Mouse (Mus musculus) heart, embryonic 11.5 days (tissue): ENCODE measurements around the gene Cacna1f. TPM values are rescaled to one million over a fixed set of nuclear protein-coding genes. Genes with fewer than 3 reads are reported as not detected.

ENCODE experiments used
- ATAC-seq: fragments of 200-750 bp; cut with Nextera tagmentation; replicated peaks from 2 replicates; pipeline ENCODE4 v1.8.0; 2017; ENCODE audit warnings: moderate library complexity; ENCODE audit not compliant: insufficient number of reproducible peaks, low FRiP score, low TSS enrichment
- H3K27ac ChIP-seq: fragments of 300-500 bp; sonication (generic); 2 replicates; pipeline ENCODE4 v1.5.1; 2014; ENCODE audit warnings: mild to moderate bottlenecking, low read depth, low read length
- H3K27me3 ChIP-seq: fragments of 300-500 bp; sonication (generic); 2 replicates; pipeline ENCODE4 v1.6.1; 2014; ENCODE audit warnings: mild to moderate bottlenecking, low read length, mixed read lengths; ENCODE audit not compliant: control insufficient read depth, insufficient read depth
- H3K36me3 ChIP-seq: fragments of 300-500 bp; sonication (generic); 2 replicates; pipeline ENCODE4 v1.6.1; 2014; ENCODE audit warnings: mild to moderate bottlenecking, low read length, moderate library complexity, mixed read lengths; ENCODE audit not compliant: control insufficient read depth, insufficient read depth
- H3K4me1 ChIP-seq: fragments of 300-500 bp; sonication (generic); 2 replicates; pipeline ENCODE4 v1.6.1; 2014; ENCODE audit warnings: low read length; ENCODE audit not compliant: control insufficient read depth, insufficient read depth
- H3K4me2 ChIP-seq: fragments of 300-500 bp; sonication (generic); 2 replicates; pipeline ENCODE4 v1.6.1; 2014; ENCODE audit warnings: mild to moderate bottlenecking, moderate library complexity
- H3K4me3 ChIP-seq: fragments of 300-500 bp; sonication (generic); 2 replicates; pipeline ENCODE4 v1.5.1; 2014; ENCODE audit warnings: low read depth, low read length
- H3K9ac ChIP-seq: fragments of 300-500 bp; sonication (generic); 2 replicates; pipeline ENCODE4 v1.6.1; 2014; ENCODE audit warnings: mild to moderate bottlenecking, low read depth, low read length, moderate library complexity
- H3K9me3 ChIP-seq: fragments of 300-500 bp; sonication (generic); replicated peaks from 2 replicates; pipeline ENCODE4 v1.6.1; 2016; ENCODE audit warnings: low read length; ENCODE audit not compliant: control insufficient read depth
- WGBS: fragments of 180-500 bp; shearing (Covaris S2); extraction: QIAGEN DNeasy Blood & Tissue Kit; methylation state at CpG from one replicate; pipeline ENCODE4 v1.1.7; 2014; ENCODE audit not compliant: insufficient replicate concordance; 5-methylcytosine and 5-hydroxymethylcytosine counted together
- polyA plus RNA-seq: library from polyadenylated mRNA; unstranded; fragments of >200 nt; fragmentation: Nextera tagmentation; extraction: Ambion mirVana; gene quantifications from 2 replicates; pipeline ENCODE4 v1.2.1, GENCODE M21; 2014

Gene Cacna1f
- polyA plus RNA-seq, 1 experiment from 2014 or later, result not detected

- Histone ChIP-seq H3K4me2 (no peak overlapping the region), H3K4me1 (no peaks in the 10 kb centered on the region), H3K27ac (no peak overlapping the region), H3K9me3 (no peaks in the 10 kb centered on the region), H3K9ac (no peak overlapping the region), H3K4me3 (no peak overlapping the region), H3K36me3 (no peaks in the 10 kb centered on the region), H3K27me3 (peaks cover 5% of the 10 kb centered on the region; the same call in 1 of the 2 replicates)
- ATAC-seq, result no peak
- 34% methylated on average over 12 of the region's 12 CpGs for WGBS
Observed at GRCm38 (mm10) chrX:7640785-7641184, 33.9 kb downstream of the Cacna1f start.

GRCm38 (mm10) chrX:7645349-7645748 is 38.5 kb downstream of the Cacna1f start:
- no peak overlapping the region for H3K4me2 ChIP-seq
- WGBS, result 15% methylated on average over 5 of the region's 5 CpGs
- no peak overlapping the region for H3K27ac ChIP-seq
- H3K36me3 ChIP-seq, result no peaks in the 10 kb centered on the region
- H3K27me3 ChIP-seq, result peaks cover 5% of the 10 kb centered on the region; the same call in 1 of the 2 replicates
- no peak overlapping the region for H3K4me3 ChIP-seq
- no peaks in the 10 kb centered on the region for H3K9me3 ChIP-seq
- H3K9ac ChIP-seq, result no peak overlapping the region
- ATAC-seq, result no peak
- no peaks in the 10 kb centered on the region for H3K4me1 ChIP-seq

- peak overlapping the region; percentile 78 for H3K9ac ChIP-seq
- peak; percentile 97 for ATAC-seq
- H3K27me3 ChIP-seq, result no peaks in the 10 kb centered on the region
- H3K4me1 ChIP-seq, result no peaks in the 10 kb centered on the region
- peak overlapping the region; percentile 48 for H3K4me3 ChIP-seq
- H3K4me2 ChIP-seq, result peak overlapping the region; percentile 69
- WGBS, result 11% methylated on average over 25 of the region's 25 CpGs
- H3K9me3 ChIP-seq, result no peaks in the 10 kb centered on the region
- H3K36me3 ChIP-seq, result no peaks in the 10 kb centered on the region
- H3K27ac ChIP-seq, result peak overlapping the region; percentile 57; the same call in 1 of the 2 replicates
Observed at GRCm38 (mm10) chrX:7648671-7649304, 41.9 kb downstream of the Cacna1f start.

DNA sequence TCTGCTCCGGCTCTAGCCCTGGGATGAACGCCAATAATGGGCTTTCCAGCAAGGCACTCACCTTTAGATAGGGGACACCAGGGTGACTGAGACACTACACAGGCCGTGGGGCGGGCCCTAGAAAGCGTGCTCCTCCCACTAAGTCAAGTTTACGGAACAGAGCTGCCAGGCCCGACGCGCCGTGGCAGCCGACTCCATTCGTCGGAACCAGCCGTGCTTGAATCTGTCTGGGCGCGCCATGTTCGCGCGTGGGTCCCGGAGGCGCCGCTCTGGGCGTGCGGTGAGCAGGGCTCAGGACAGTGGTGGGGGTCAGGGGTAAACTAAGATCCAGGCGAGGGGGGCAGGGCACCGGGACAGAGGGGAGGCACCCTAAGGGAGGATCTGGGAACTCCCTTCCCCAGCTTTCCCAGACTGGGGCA is 50.3 kb downstream of the Cacna1f start, which contains the start of gene Prickle3:
Gene Prickle3 (plus strand): TSS at position 40 of the 419 bp plus-strand sequence.
- no peaks in the 10 kb centered on the region; the same call in 1 of the 2 replicates for H3K36me3 ChIP-seq
- H3K4me2 ChIP-seq, result peak within 1 kb of the TSS; percentile 66
- peak; percentile 71; the same call in 1 of the 2 replicates for ATAC-seq
- no peaks in the 10 kb centered on the region for H3K9me3 ChIP-seq
- peak within 1 kb of the TSS; percentile 54 for H3K4me3 ChIP-seq
- H3K4me1 ChIP-seq, result 0 out of 2 replicates have a peak, but pooled peaks cover 2% of the 10 kb centered on the region
- H3K27me3 ChIP-seq, result no peaks in the 10 kb centered on the region
- peak within 1 kb of the TSS; percentile 41 for H3K27ac ChIP-seq
- WGBS, result 17% methylated on average over 26 of the region's 26 CpGs
- peak within 1 kb of the TSS; percentile 70 for H3K9ac ChIP-seq

DNA sequence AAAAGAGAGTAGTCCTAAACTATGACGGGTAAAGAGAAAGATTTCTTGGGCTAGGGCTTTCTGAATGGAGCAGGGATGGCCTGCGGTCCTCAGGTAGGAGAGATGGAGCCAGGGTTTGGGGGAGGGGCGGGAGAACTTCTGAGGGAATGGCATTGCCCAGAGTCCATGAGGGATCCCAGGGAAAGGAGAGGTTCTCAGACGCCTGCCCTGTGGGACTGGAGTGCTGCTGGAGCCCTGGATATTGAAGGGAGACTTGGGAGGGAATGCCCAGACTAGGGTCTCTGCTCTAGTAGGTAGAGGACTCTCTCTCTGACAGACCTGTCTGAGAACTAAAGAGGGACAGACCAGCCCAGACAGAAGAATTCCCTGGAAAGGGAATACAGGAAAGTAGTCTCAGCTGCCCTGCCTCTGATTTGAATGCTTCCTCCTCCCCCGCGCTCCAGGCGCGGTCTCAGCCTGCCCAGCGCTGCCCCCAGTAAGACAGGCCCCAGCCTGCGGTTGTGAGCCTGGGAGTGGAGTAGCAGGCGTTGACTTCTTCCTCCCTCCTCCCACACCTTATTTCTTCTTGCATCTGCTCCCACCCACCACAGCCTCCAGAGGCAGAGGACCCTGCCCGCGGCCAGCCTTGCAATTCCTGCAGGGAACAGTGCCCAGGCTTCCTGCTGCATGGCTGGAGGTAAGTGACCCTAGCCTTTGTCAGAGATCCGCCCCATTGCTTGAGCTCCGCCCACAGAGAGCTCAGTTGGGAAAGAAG is 51.3 kb downstream of the Cacna1f start:
- H3K9ac ChIP-seq, result no peak overlapping the region

DNA sequence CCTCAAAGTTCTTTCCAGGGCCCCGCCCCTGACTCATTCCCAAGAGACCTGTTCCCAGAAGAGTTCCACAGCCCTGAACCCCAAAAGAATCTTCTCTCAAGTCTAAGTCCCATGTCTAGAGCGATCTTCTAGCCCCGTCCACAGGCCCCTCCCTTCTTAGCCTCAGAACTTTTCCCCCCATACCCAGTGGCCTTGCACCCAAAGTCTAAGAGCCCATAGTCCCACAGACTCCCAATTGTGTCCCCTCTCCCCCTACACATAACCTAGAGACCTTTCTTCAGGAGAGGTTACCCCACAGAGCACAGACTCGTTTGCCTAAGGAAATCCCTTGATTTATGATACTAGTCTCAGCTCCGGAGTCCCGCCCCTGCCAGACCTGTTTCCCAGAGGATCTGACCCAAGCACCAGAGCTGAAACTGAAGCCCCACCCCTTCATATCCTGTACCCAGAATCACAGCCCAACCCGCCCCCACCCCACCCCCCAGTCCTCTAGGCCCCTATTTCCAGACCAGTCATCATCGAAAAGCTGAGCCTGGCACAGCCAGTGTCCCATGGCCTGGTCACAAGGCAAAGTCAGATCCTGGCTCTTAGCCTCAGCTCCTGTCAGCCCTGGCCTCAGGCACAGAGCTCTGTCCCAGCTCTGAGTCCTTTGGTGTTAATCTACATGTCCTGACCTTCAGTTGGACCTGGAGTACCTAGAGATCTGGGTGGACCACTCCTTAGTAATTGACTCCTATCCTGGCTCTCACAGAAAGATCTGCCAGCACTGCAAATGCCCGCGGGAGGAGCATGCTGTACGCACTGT is 52.1 kb downstream of the Cacna1f start:
- H3K4me3 ChIP-seq, result no peak overlapping the region; the same call in 1 of the 2 replicates
- peak overlapping the region; percentile 66 for H3K4me2 ChIP-seq
- H3K4me1 ChIP-seq, result 0 out of 2 replicates have a peak, but pooled peaks cover 2% of the 10 kb centered on the region
- no peak overlapping the region for H3K9ac ChIP-seq
- H3K27me3 ChIP-seq, result no peaks in the 10 kb centered on the region
- ATAC-seq, result 0 out of 2 replicates have a peak, but pooled peaks have one; percentile 12
- no peaks in the 10 kb centered on the region for H3K9me3 ChIP-seq
- WGBS, result 52% methylated on average over 11 of the region's 11 CpGs
- H3K27ac ChIP-seq, result no peak overlapping the region
- no peaks in the 10 kb centered on the region; the same call in 1 of the 2 replicates for H3K36me3 ChIP-seq

More for the DNA sequence above, 51.3 kb downstream of the Cacna1f start:
- Histone ChIP-seq H3K27me3 (no peaks in the 10 kb centered on the region), H3K36me3 (no peaks in the 10 kb centered on the region; the same call in 1 of the 2 replicates), H3K4me3 (peak overlapping the region; percentile 54), H3K4me1 (0 out of 2 replicates have a peak, but pooled peaks cover 2% of the 10 kb centered on the region), H3K4me2 (peak overlapping the region; percentile 66), H3K9me3 (no peaks in the 10 kb centered on the region), H3K27ac (peak overlapping the region; percentile 41)
- peak; percentile 61 for ATAC-seq
- WGBS, result 16% methylated on average over 15 of the region's 15 CpGs

DNA sequence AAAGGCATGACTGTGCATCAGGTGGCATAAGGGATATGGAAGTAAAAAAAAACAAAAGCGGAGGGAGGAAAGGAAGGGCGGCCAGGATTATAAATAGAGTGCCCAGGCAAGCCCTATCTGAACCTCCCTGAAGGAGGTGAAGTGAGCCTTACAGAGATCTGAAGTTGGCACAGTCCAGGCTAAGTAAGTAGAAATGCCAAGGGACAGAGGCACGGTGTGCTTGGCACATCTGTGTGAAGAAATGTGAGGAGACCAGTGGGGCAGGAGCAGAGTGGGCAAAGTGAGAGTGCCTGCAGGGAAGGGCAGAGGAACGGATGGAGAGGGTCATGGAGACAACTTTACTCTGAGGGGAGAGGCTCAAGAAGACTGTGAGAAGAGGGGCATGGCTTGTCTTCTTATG is 54.2 kb downstream of the Cacna1f start:
- WGBS, result 73% methylated on average over 4 of the region's 4 CpGs
- Histone ChIP-seq H3K4me1 (0 out of 2 replicates have a peak, but pooled peaks cover 2% of the 10 kb centered on the region), H3K9me3 (no peaks in the 10 kb centered on the region), H3K4me3 (no peak overlapping the region), H3K27me3 (no peaks in the 10 kb centered on the region), H3K36me3 (no peaks in the 10 kb centered on the region; the same call in 1 of the 2 replicates), H3K4me2 (no peak overlapping the region), H3K9ac (no peak overlapping the region), H3K27ac (no peak overlapping the region)
- ATAC-seq, result no peak

- no peak overlapping the region for H3K4me2 ChIP-seq
- no peaks in the 10 kb centered on the region for H3K27me3 ChIP-seq
- H3K9me3 ChIP-seq, result no peaks in the 10 kb centered on the region
- H3K4me1 ChIP-seq, result 0 out of 2 replicates have a peak, but pooled peaks cover 2% of the 10 kb centered on the region
- no peak overlapping the region for H3K4me3 ChIP-seq
- H3K9ac ChIP-seq, result no peak overlapping the region
- H3K27ac ChIP-seq, result no peak overlapping the region
- WGBS, result 85% methylated on average over 3 of the region's 3 CpGs
- no peak for ATAC-seq
- H3K36me3 ChIP-seq, result no peaks in the 10 kb centered on the region; the same call in 1 of the 2 replicates
Observed at GRCm38 (mm10) chrX:7662936-7663335, 56.1 kb downstream of the Cacna1f start.
